Mouse (Mus musculus): ENCODE data around the gene Olfr102. TPM values are rescaled to one million over a fixed set of nuclear protein-coding genes. Genes with fewer than 3 reads are reported as not detected.

The Olfr102 gene
- polyA plus RNA-seq (2017; shearing (Covaris generic)) = not detected

DNA sequence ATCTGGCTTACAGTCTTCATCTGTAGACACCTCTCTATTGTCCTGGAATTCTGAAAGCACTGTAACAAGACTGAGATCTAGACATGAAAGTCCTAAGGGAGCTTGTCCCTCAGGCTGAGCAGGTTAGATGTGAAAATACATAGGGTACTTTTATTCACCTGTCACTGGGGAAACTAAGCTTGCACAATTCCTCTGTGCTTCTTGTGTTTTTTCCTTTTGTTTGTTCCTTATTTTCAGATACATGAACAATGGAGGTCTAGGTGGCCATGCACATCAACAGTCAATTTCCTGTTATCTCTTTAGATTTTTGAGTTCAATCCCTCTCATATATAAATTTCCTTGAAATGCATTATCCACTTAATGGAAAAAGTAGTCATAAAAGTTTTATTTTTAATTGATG, at the start of gene Olfr102:
Gene Olfr102 (minus strand): TSS at position 101 of the 400 bp plus-strand sequence.

DNA sequence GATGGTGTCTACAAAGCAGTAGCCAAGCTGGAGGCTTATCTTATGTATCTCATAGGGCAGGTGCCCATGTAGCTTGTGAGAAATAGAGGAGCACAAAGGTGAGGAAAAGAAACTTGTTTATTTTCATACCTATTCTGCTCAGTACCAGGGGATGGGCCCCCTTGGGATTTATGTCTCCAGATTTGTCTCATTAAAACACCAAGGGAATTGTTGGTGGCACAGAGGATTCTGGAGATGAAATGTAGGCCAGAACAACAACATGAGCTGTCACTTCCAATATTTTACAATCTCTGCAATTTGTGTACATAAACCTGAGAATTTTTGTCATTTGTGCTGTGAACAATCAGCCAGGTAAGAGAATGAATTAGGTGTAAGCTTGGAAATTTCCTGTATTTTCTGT, 42.4 kb upstream of the Olfr102 start, which contains the start of gene Olfr104-ps:
Gene Olfr104-ps (plus strand): TSS at position 301 of the 400 bp plus-strand sequence.

DNA sequence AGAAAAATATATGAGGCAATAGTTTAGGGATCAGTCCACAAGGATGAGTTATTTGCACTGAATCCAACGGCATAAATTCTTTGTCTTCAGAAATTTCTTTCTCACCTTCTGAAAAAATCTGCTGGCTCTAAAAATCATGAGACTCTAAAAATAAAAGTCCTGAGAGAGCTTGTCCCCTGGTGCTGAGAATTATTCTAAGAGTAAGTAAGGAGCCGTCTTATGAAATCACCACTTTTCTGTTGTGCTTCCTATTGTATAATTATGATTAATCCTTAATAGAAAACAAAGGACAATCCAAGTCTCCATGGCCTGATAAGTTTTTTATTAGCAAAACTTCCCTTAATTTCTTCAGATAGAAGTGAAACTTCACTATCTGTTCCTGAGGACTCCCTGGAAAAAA, 22.7 kb upstream of the Olfr102 start, which contains the start of gene Olfr103:
Gene Olfr103 (minus strand): TSS at position 101 of the 400 bp plus-strand sequence.

DNA sequence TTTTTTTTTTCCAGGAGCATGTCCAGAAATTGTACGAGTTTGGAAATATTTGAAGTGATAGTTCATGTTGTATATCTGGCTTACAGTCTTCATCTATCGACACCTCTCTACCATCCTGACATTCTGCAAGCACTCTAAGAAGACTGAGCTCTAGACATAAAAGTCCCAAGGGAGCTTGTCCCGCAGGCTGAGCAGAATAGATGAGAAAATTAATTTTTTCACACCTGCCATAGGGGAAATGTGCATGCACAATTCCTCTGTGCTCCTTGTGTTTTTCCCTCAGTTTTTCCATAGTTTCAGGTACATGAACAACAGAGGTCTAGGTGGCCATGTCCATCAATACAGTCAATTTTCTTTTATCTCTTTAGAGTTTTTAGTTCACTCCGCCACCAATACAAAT, 12.6 kb downstream of the Olfr102 start, which contains the start of gene Olfr101:
Gene Olfr101 (minus strand): TSS at position 101 of the 400 bp plus-strand sequence.

DNA sequence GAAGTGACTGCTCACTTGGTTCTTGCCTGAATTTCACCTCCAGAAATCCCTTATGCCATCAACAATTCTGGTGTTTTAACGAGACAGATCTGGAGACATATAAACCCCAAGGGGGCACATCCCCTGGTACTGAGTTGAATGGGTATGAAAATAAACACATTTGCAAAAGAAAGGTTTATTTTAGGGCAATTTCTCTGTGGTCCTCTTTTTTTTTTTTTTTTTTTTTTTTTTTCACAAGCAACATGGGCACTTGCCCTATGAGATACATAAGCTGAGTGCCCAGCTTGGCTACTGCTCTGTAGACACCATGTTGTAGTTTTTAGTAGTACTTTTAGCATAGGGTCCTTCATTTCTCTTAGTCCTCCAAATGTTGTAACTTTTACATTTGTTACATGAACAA, 33.5 kb downstream of the Olfr102 start, which contains the start of gene Olfr99:
Gene Olfr99 (minus strand): TSS at position 101 of the 400 bp plus-strand sequence.

DNA sequence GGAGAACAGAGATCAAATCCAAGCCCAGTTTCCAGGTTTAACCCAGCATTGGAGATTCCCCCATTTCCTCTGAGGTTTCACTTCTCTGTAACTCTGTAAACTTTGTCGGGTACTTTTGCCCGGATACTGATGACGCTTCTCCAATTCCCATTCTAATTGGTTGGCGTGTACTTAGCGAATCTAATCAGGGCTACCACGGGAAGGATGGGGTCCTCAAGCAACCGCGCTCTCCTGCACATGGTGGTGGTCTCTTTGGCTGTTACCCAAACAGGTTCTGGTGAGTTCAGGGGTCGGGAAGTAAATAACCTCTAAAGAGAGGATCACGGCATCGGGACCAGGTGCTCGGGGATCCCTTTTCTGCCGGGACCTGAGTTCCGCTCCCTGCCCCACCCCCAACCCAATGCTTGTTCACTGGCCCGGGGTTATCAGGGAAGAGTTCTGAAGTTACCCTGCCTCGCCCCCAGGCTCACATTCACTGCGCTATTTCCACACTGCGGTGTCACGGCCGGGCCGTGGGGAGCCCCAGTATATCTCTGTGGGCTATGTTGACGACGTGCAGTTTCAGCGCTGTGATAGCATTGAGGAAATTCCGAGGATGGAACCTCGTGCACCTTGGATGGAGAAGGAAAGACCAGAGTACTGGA, 46.7 kb downstream of the Olfr102 start, which contains the start of gene H2-M3:
Gene H2-M3 (plus strand): TSS at position 163 of the 644 bp plus-strand sequence.

DNA sequence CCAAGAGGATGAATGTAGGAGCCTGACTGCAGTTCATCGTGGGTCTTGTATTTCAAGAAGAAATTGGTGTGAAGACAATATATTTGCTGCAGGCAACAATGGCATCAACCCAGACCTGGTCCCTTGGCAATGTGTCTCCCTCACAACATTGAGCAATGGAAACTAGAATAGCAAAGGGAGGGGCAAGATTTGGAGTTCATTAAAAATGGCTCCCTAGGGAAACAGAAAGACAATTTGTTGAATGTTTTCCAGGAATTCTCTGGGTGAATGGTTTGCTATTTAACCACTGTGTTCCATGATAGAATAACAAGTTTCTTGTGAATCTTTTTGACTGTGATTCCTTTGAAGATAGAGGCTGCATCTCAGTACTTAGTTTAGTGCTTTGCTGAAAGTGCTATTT, 53.2 kb downstream of the Olfr102 start, which contains the start of gene Olfr98:
Gene Olfr98 (minus strand): TSS at position 124 of the 400 bp plus-strand sequence.

Other genes with a start within 250 kb of the Olfr102 start
- not detected for gene Olfr90, start 228.6 kb downstream of the Olfr102 start, polyA plus RNA-seq (2017; shearing (Covaris generic))
- gene Olfr91, start 218.8 kb downstream of the Olfr102 start, polyA plus RNA-seq (2017; shearing (Covaris generic)) = not detected
- gene Olfr92, start 197.0 kb downstream of the Olfr102 start, polyA plus RNA-seq (2017; shearing (Covaris generic)) = not detected
- gene Olfr93, start 155.6 kb downstream of the Olfr102 start, polyA plus RNA-seq (2017; shearing (Covaris generic)) = not detected
- gene Ubd, start 123.2 kb downstream of the Olfr102 start, polyA plus RNA-seq (2017; shearing (Covaris generic)) = not detected
- gene Olfr94, start 116.1 kb downstream of the Olfr102 start, polyA plus RNA-seq (2017; shearing (Covaris generic)) = not detected
- gene Olfr95, start 103.9 kb downstream of the Olfr102 start, polyA plus RNA-seq (2017; shearing (Covaris generic)) = not detected
- not detected for gene Olfr96, start 96.9 kb downstream of the Olfr102 start, polyA plus RNA-seq (2017; shearing (Covaris generic))
- gene Olfr97, start 79.7 kb downstream of the Olfr102 start, polyA plus RNA-seq (2017; shearing (Covaris generic)) = not detected
- not detected for gene Olfr98, start 53.3 kb downstream of the Olfr102 start, polyA plus RNA-seq (2017; shearing (Covaris generic))
- 86.2 TPM for gene H2-M3, start 46.8 kb downstream of the Olfr102 start, polyA plus RNA-seq (2017; shearing (Covaris generic))
- gene Olfr99, start 33.6 kb downstream of the Olfr102 start, polyA plus RNA-seq (2017; shearing (Covaris generic)) = 2.2 TPM
- not detected for gene Olfr101, start 12.7 kb downstream of the Olfr102 start, polyA plus RNA-seq (2017; shearing (Covaris generic))
- not detected for gene Olfr103, start 22.6 kb upstream of the Olfr102 start, polyA plus RNA-seq (2017; shearing (Covaris generic))
- not detected for gene Olfr104-ps, start 42.5 kb upstream of the Olfr102 start, polyA plus RNA-seq (2017; shearing (Covaris generic))
- not detected for gene Olfr105-ps, start 62.0 kb upstream of the Olfr102 start, polyA plus RNA-seq (2017; shearing (Covaris generic))
- not detected for gene Olfr106-ps, start 73.3 kb upstream of the Olfr102 start, polyA plus RNA-seq (2017; shearing (Covaris generic))
- not detected for gene Olfr107, start 82.2 kb upstream of the Olfr102 start, polyA plus RNA-seq (2017; shearing (Covaris generic))
- not detected for gene Olfr108, start 128.4 kb upstream of the Olfr102 start, polyA plus RNA-seq (2017; shearing (Covaris generic))
- gene Olfr109, start 141.9 kb upstream of the Olfr102 start, polyA plus RNA-seq (2017; shearing (Covaris generic)) = 0.10 TPM
- gene H2-M2, start 166.5 kb upstream of the Olfr102 start, polyA plus RNA-seq (2017; shearing (Covaris generic)) = not detected
- not detected for gene Olfr110, start 175.4 kb upstream of the Olfr102 start, polyA plus RNA-seq (2017; shearing (Covaris generic))
- gene Olfr111, start 191.0 kb upstream of the Olfr102 start, polyA plus RNA-seq (2017; shearing (Covaris generic)) = not detected